Mouse (Mus musculus) liver, postnatal 0 days (tissue): ENCODE measurements around the gene Arhgap25.

Experiments used
- CTCF ChIP-seq: sonication (generic); IDR thresholded peaks from 2 replicates; pipeline ENCODE4 v1.5.1; 2016; ENCODE audit warnings: antibody characterized with exemption, low read depth
- EP300 ChIP-seq: IDR thresholded peaks from 2 replicates; pipeline ENCODE4 v1.6.1; 2016; ENCODE audit warnings: antibody characterized with exemption, low read depth, mild to moderate bottlenecking

DNA sequence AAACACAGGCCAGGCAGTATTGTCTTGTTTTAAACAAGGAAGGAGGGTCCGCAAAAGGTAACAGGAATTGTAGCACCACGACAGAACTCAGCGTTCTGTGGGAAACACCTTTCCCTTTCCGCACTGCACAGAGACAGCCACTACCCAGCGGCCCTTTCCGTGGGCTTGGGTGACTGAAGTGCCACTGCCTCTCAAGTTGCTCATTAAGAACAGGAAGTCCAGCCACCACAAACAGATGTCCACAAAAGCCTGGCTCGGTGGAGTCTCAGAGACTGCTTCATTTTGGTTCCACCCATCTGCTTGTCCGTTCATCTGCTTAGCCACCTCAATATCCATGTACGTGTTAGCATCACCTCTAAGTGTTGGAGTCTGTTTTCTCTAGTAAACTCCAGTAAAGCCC is 38.7 kb downstream of the Arhgap25 start:
- TF ChIP-seq CTCF (no peak), EP300 (no peak)
